Mouse (Mus musculus): ENCODE results near the gene Hils1. TPM values are rescaled to one million over a fixed set of nuclear protein-coding genes. Genes with fewer than 3 reads are reported as not detected.

Hils1 gene
- polyA plus RNA-seq, 1 experiment from 2014 or later, result not detected

GRCm38 (mm10) chr11:94941776-94942175 lies 25.6 kb upstream of the Hils1 start:
- no peaks in the 10 kb centered on the region for H3K27me3 ChIP-seq (ENCODE audit: control insufficient read depth, insufficient read depth, low read length)
- H3K4me3 ChIP-seq (replicated peaks; ENCODE audit: low read length), result peak overlapping the region; percentile 62
- peak overlapping the region; percentile 86; the same call in 1 of the 2 replicates for H3K9ac ChIP-seq (ENCODE audit: low read length)
- WGBS, result 78% methylated on average over 8 of the region's 8 CpGs
- peaks cover 17% of the 10 kb centered on the region; the same call in 1 of the 2 replicates for H3K4me1 ChIP-seq (ENCODE audit: control insufficient read depth, insufficient read depth, low read length)
- no peaks in the 10 kb centered on the region for H3K9me3 ChIP-seq (replicated peaks; ENCODE audit: control insufficient read depth, low read length)
- peak overlapping the region; percentile 97 for H3K27ac ChIP-seq (ENCODE audit: low read length)
- peaks cover 9% of the 10 kb centered on the region; the same call in 1 of the 2 replicates for H3K36me3 ChIP-seq (ENCODE audit: control insufficient read depth, insufficient read depth, low read length)
- H3K4me2 ChIP-seq (ENCODE audit: low read depth, low read length), result peak overlapping the region; percentile 70; the same call in 1 of the 2 replicates
- no peak for ATAC-seq (ENCODE audit: insufficient read depth, low FRiP score)

- no peak for ATAC-seq (ENCODE audit: insufficient read depth, low FRiP score)
- Histone ChIP-seq H3K27ac (ENCODE audit: low read length) (peak overlapping the region; percentile 97), H3K4me2 (ENCODE audit: low read depth, low read length) (peak overlapping the region; percentile 30), H3K27me3 (ENCODE audit: control insufficient read depth, insufficient read depth, low read length) (no peaks in the 10 kb centered on the region), H3K9me3 (replicated peaks; ENCODE audit: control insufficient read depth, low read length) (no peaks in the 10 kb centered on the region), H3K9ac (ENCODE audit: low read length) (peak overlapping the region; percentile 86), H3K4me3 (replicated peaks; ENCODE audit: low read length) (peak overlapping the region; percentile 62; the same call in 1 of the 2 replicates), H3K4me1 (ENCODE audit: control insufficient read depth, insufficient read depth, low read length) (peaks cover 17% of the 10 kb centered on the region; the same call in 1 of the 2 replicates), H3K36me3 (ENCODE audit: control insufficient read depth, insufficient read depth, low read length) (peaks cover 14% of the 10 kb centered on the region; the same call in 1 of the 2 replicates)
- WGBS, result 46% methylated on average over 13 of the region's 13 CpGs
Measured at GRCm38 (mm10) chr11:94942282-94943023, 24.9 kb upstream of the Hils1 start.

DNA sequence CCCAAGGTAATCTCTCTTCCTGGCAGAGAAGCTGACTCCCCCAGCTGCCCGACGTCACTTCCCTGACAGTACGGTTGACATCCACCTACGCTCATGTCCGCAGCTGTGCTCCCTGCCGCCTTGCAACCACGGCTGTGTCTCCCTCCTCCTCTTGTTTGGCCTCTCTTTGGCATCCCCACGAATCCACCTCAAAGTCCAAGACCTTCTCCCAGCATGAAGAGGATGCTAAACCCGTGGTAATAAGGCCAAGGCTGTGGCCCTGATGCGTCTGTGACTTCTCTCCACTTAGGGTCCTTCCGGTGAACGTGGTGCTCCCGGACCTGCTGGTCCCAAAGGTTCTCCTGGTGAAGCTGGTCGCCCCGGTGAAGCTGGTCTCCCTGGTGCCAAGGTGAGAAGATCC lies 24.3 kb upstream of the Hils1 start:
- peaks cover 14% of the 10 kb centered on the region; the same call in 1 of the 2 replicates for H3K36me3 ChIP-seq (ENCODE audit: control insufficient read depth, insufficient read depth, low read length)
- H3K4me3 ChIP-seq (replicated peaks; ENCODE audit: low read length), result no peak overlapping the region
- ATAC-seq (ENCODE audit: insufficient read depth, low FRiP score), result no peak
- peak overlapping the region; percentile 30; the same call in 1 of the 2 replicates for H3K4me2 ChIP-seq (ENCODE audit: low read depth, low read length)
- 64% methylated on average over 15 of the region's 15 CpGs for WGBS
- no peaks in the 10 kb centered on the region for H3K27me3 ChIP-seq (ENCODE audit: control insufficient read depth, insufficient read depth, low read length)
- H3K9ac ChIP-seq (ENCODE audit: low read length), result 0 out of 2 replicates have a peak overlapping the region, but pooled peaks have one; percentile 26
- peaks cover 17% of the 10 kb centered on the region; the same call in 1 of the 2 replicates for H3K4me1 ChIP-seq (ENCODE audit: control insufficient read depth, insufficient read depth, low read length)
- H3K27ac ChIP-seq (ENCODE audit: low read length), result peak overlapping the region; percentile 97
- H3K9me3 ChIP-seq (replicated peaks; ENCODE audit: control insufficient read depth, low read length), result no peaks in the 10 kb centered on the region

DNA sequence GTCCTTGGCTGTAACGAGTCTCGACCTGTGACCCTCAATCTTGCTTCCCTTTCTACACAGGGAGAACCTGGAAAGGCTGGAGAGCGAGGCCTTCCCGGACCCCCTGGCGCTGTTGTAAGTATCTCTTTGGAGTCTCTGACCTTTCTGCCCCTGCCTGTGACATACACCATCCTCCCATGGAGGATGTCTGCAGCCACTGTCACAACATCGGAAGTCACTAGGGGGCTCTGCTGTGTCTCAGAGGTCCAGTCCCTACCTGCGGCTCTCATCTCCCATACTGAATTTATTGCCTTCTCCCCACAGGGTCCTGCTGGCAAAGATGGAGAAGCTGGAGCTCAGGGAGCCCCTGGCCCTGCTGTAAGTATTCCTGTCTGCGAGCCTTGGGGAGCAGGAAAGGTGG lies 23.1 kb upstream of the Hils1 start:
- peak overlapping the region; percentile 97 for H3K27ac ChIP-seq (ENCODE audit: low read length)

DNA sequence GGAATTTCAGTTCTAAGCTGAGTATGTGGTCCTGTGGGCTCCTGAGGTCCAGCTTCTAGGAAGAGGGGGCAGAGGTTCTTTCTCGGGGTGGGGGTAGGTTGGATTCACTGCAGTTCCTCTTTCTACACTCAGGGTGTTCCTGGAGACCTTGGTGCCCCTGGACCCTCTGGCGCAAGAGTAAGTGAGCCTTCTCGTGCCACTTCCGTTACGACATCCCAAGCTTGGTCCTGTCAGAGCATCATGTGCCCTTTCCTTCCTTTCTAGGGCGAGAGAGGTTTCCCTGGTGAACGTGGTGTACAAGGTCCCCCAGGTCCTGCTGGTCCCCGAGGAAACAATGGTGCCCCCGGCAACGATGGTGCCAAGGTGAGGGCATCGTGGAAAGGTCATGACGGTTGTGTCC lies 22.2 kb upstream of the Hils1 start:
- ATAC-seq (ENCODE audit: insufficient read depth, low FRiP score), result no peak
- H3K9ac ChIP-seq (ENCODE audit: low read length), result no peak overlapping the region
- H3K27ac ChIP-seq (ENCODE audit: low read length), result peak overlapping the region; percentile 97
- peaks cover 13% of the 10 kb centered on the region; the same call in 1 of the 2 replicates for H3K4me1 ChIP-seq (ENCODE audit: control insufficient read depth, insufficient read depth, low read length)
- no peak overlapping the region for H3K4me2 ChIP-seq (ENCODE audit: low read depth, low read length)
- H3K36me3 ChIP-seq (ENCODE audit: control insufficient read depth, insufficient read depth, low read length), result peaks cover 18% of the 10 kb centered on the region; the same call in 1 of the 2 replicates
- H3K4me3 ChIP-seq (replicated peaks; ENCODE audit: low read length), result no peak overlapping the region
- no peaks in the 10 kb centered on the region for H3K27me3 ChIP-seq (ENCODE audit: control insufficient read depth, insufficient read depth, low read length)
- H3K9me3 ChIP-seq (replicated peaks; ENCODE audit: control insufficient read depth, low read length), result no peaks in the 10 kb centered on the region
- 86% methylated on average over 12 of the region's 12 CpGs for WGBS

More for the DNA sequence above, 23.1 kb upstream of the Hils1 start:
- Histone ChIP-seq H3K4me2 (ENCODE audit: low read depth, low read length) (peak overlapping the region; percentile 10; the same call in 1 of the 2 replicates), H3K9ac (ENCODE audit: low read length) (no peak overlapping the region), H3K27me3 (ENCODE audit: control insufficient read depth, insufficient read depth, low read length) (no peaks in the 10 kb centered on the region), H3K9me3 (replicated peaks; ENCODE audit: control insufficient read depth, low read length) (no peaks in the 10 kb centered on the region), H3K4me3 (replicated peaks; ENCODE audit: low read length) (no peak overlapping the region), H3K4me1 (ENCODE audit: control insufficient read depth, insufficient read depth, low read length) (peaks cover 13% of the 10 kb centered on the region; the same call in 1 of the 2 replicates), H3K36me3 (ENCODE audit: control insufficient read depth, insufficient read depth, low read length) (peaks cover 18% of the 10 kb centered on the region; the same call in 1 of the 2 replicates)
- no peak for ATAC-seq (ENCODE audit: insufficient read depth, low FRiP score)
- 32% methylated on average over 8 of the region's 8 CpGs for WGBS

GRCm38 (mm10) chr11:94952169-94952568 lies 15.2 kb upstream of the Hils1 start:
- ATAC-seq (ENCODE audit: insufficient read depth, low FRiP score), result no peak
- WGBS, result 15% methylated on average over 6 of the region's 6 CpGs
- peaks cover 10% of the 10 kb centered on the region; the same call in 1 of the 2 replicates for H3K36me3 ChIP-seq (ENCODE audit: control insufficient read depth, insufficient read depth, low read length)
- H3K27ac ChIP-seq (ENCODE audit: low read length), result peak overlapping the region; percentile 11
- no peak overlapping the region for H3K9ac ChIP-seq (ENCODE audit: low read length)
- H3K9me3 ChIP-seq (replicated peaks; ENCODE audit: control insufficient read depth, low read length), result no peaks in the 10 kb centered on the region
- H3K27me3 ChIP-seq (ENCODE audit: control insufficient read depth, insufficient read depth, low read length), result no peaks in the 10 kb centered on the region
- no peak overlapping the region for H3K4me3 ChIP-seq (replicated peaks; ENCODE audit: low read length)
- H3K4me1 ChIP-seq (ENCODE audit: control insufficient read depth, insufficient read depth, low read length), result no peaks in the 10 kb centered on the region
- H3K4me2 ChIP-seq (ENCODE audit: low read depth, low read length), result no peak overlapping the region

GRCm38 (mm10) chr11:94955103-94955502 lies 12.3 kb upstream of the Hils1 start:
- peaks cover 11% of the 10 kb centered on the region for H3K4me1 ChIP-seq (ENCODE audit: control insufficient read depth, insufficient read depth, low read length)
- no peak overlapping the region for H3K4me3 ChIP-seq (replicated peaks; ENCODE audit: low read length)
- H3K27ac ChIP-seq (ENCODE audit: low read length), result no peak overlapping the region
- H3K9me3 ChIP-seq (replicated peaks; ENCODE audit: control insufficient read depth, low read length), result no peaks in the 10 kb centered on the region
- 74% methylated on average over 9 of the region's 9 CpGs for WGBS
- H3K36me3 ChIP-seq (ENCODE audit: control insufficient read depth, insufficient read depth, low read length), result peaks cover 6% of the 10 kb centered on the region; the same call in 1 of the 2 replicates
- no peaks in the 10 kb centered on the region for H3K27me3 ChIP-seq (ENCODE audit: control insufficient read depth, insufficient read depth, low read length)
- no peak overlapping the region for H3K9ac ChIP-seq (ENCODE audit: low read length)
- H3K4me2 ChIP-seq (ENCODE audit: low read depth, low read length), result no peak overlapping the region
- ATAC-seq (ENCODE audit: insufficient read depth, low FRiP score), result no peak

DNA sequence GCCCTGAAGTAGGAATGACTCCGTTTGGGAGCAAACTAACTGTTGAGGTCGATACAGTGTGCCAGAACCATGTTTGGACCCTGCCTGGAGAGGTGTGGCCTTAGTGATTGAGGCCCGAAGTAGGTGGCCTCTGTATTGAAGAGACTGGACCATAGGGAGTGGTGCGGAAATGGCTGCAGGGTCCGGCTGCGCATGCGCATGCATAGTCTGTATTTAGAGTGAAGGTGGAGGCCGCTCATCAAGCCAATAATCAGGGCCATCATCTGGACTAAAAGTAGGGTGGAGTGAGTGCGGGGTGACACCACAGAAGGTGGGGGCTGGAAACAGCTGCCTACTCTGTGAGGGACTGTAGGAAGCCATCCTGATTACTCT lies 9.7 kb upstream of the Hils1 start:
- WGBS, result 87% methylated on average over 9 of the region's 9 CpGs
- ATAC-seq (ENCODE audit: insufficient read depth, low FRiP score), result no peak; the same call in none of the 2 replicates
- Histone ChIP-seq H3K4me3 (replicated peaks; ENCODE audit: low read length) (no peak overlapping the region), H3K27ac (ENCODE audit: low read length) (no peak overlapping the region), H3K9me3 (replicated peaks; ENCODE audit: control insufficient read depth, low read length) (no peaks in the 10 kb centered on the region), H3K27me3 (ENCODE audit: control insufficient read depth, insufficient read depth, low read length) (no peaks in the 10 kb centered on the region), H3K9ac (ENCODE audit: low read length) (no peak overlapping the region), H3K36me3 (ENCODE audit: control insufficient read depth, insufficient read depth, low read length) (no peaks in the 10 kb centered on the region), H3K4me1 (ENCODE audit: control insufficient read depth, insufficient read depth, low read length) (peaks cover 11% of the 10 kb centered on the region), H3K4me2 (ENCODE audit: low read depth, low read length) (no peak overlapping the region)
